Mouse (Mus musculus): ENCODE measurements around the gene Stk31. TPM values are rescaled to one million over a fixed set of nuclear protein-coding genes. Genes with fewer than 3 reads are reported as not detected.
"Not testable (repeated sequence)": the region's sequence is repeated elsewhere in the genome, so short reads cannot be mapped to it uniquely, and the experiment has no call there.

Gene Stk31
- 1 to 10 TPM; 1.3 to 3.2 (median 2.1) TPM for total RNA-seq (2022)

GRCm38 (mm10) chr6:49395316-49395715 lies at the start of gene Stk31:
Gene Stk31 (plus strand): TSS chr6:49395604.
- peak in 1 of 2 experiments; percentile 20 for DNase-seq (ENCODE audit: low spot score in 2 of 2)

- no peak for DNase-seq (ENCODE audit: low spot score in 2 of 2)
These were observed 45.6 kb upstream of the Stk31 start for GRCm38 (mm10) chr6:49349826-49350225.

- DNase-seq (ENCODE audit: low spot score in 2 of 2): no peak
These were observed 40.8 kb upstream of the Stk31 start for GRCm38 (mm10) chr6:49354613-49355012.

GRCm38 (mm10) chr6:49355171-49355570 lies 40.2 kb upstream of the Stk31 start:
- DNase-seq (ENCODE audit: low spot score in 2 of 2): no peak

GRCm38 (mm10) chr6:49360420-49360819 lies 35.0 kb upstream of the Stk31 start:
- no peak for DNase-seq (ENCODE audit: low spot score in 2 of 2)

DNA sequence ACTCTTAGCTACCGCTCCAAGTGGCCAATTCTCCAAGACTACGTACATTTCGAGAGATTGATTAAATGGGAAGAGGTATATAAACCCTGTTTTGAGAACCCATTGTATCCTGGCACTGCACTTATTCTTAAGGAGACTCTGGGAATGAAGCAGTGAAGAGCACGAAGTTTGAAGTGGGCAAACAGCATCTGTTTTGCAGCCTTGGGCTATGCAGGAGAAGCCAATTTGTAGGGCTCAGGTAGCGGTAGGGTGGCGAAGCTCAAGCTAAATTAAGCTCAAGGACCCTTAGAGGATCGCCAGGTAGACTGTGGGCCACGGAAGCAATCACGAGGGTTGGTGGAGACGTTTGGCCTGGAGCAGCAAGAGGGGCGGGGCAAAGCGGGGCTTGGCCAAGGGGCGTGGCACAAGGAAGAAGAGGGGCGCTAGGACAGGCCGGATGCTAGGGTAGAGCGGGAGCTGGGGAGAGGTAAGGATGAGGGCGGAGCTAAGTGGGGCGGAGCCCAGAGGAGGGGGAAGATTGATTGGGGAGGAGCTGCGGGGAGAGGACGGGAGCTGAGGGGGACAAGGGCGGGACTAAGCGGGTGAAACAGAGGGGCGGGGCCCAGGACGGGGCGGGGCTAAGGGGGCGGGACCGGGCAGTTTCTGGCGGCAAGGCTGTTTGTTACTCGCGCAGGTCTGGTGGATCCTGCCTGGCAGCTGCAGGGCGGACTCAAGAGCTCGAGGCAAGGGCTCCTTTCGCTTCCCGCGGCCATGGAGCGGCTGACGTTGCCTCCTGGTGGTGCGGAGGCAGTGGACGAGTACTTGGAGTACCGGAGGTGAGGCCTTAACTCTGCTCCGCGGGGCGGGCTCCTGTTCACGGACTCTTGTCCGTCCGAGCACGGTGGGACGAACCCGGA lies 28.0 kb upstream of the Stk31 start, which contains the start of gene Fam221a:
TSS of gene Fam221a (plus strand) at position 581 of the 896 bp plus-strand sequence.
- peak; percentile 40 to 66 for DNase-seq (ENCODE audit: low spot score in 2 of 2)

DNA sequence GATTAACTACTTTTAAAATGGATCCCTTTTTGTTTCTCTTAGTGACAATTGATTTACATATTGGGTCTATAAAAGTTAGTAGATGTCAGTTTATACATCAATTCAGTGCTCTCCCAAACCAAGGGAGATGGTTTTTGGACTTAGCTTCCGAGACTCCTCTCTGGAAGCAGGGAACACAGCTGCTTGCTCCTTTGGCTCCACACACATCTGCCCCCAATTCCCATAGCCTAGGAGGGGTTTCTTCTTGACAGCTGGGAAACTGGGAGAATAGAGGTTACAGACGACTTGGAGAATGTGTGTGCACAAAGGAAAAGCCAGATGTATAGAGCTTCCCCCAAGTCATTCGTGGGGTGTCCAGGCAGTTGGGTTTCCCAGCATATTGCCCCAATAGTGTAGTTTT lies 27.2 kb upstream of the Stk31 start:
- no peak for DNase-seq (ENCODE audit: low spot score in 2 of 2)

DNA sequence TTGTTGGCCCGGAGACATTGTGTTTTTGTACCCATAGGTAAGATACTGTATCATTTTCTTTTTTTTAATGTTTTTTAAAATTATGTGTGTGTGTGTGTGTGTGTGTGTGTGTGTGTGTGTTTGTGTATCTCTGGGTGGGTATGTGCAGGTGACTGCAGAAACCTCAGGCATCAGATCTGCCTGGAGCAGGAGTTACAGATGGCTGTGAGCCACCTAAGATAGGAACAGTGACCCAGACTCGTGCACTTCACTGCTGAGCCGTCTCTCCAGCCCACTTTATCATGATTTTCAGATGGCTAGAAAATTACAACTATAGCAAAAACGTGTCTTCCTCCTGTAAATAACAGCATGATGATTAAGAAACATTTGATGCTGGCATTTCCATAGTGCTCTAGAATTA lies 22.7 kb upstream of the Stk31 start:
- no peak for DNase-seq (ENCODE audit: low spot score in 2 of 2)

- DNase-seq (ENCODE audit: low spot score in 2 of 2): no peak
These were observed 21.5 kb upstream of the Stk31 start for GRCm38 (mm10) chr6:49373943-49374342.

DNA sequence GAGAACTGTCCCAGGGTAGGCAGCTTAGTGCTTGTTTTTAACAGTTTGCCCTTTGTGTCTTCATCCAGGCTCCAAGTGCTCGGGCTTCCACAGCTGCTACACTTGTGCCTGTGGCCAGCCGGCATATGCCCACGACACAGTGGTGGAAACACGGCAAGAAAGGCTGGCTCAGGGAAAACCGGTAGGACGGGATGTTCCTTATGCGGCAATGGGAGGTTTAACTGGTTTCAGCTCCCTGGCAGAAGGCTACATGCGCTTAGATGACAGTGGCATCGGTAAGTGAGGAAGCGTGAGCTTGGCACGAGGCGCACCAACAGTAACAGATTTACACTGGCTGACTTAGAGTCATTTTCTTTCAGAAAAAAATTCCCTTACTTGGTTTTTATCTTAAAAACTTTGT lies 17.1 kb upstream of the Stk31 start:
- DNase-seq (ENCODE audit: low spot score in 2 of 2): no peak

DNA sequence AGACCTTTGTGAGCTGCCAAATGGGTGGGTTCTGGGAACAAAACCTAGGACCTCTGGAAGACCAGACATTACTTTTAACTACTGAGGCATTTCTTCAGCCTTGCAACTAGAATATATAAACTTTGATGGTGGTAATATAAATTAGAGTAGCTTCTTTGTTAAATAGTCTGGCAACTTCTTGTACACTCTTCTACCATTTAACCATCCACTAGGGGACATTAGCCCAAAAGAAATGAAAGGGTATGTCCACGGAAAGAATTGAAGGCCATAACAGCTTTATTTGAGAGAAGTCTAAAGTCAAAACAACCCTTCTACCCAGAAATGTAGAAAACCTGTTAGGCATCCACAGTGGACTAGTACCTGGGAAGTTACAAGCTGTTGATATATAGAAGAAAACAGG lies 1.1 kb upstream of the Stk31 start:
- no peak for DNase-seq (ENCODE audit: low spot score in 2 of 2)

- DNase-seq (ENCODE audit: low spot score in 2 of 2): no peak
These were observed 2.1 kb downstream of the Stk31 start for GRCm38 (mm10) chr6:49397466-49397865.

GRCm38 (mm10) chr6:49398365-49398764 lies 3.0 kb downstream of the Stk31 start:
- no peak for DNase-seq (ENCODE audit: low spot score in 2 of 2)

GRCm38 (mm10) chr6:49410830-49411229 lies 15.4 kb downstream of the Stk31 start:
- DNase-seq (ENCODE audit: low spot score in 2 of 2): no peak

DNA sequence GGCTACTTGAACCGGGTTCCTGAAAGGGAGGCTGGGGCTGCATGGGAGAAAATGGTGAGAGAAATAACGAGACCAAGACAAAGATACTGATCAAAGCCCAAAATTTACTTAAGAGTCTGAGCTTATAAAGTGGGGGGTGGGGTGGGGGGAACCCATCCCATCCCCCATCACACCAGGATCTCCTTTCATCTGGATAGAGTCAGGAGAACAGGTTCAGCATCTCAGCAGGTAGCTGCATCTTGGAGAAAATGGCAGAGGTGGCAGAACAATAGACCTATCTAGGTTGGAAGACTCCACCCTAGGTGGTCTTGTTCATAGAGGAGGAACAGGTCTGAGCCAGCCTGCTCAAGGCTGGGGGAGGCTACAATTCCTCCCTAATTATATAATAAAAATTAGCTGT lies 17.6 kb downstream of the Stk31 start:
- not testable (repeated sequence) for DNase-seq (ENCODE audit: low spot score in 2 of 2)

DNA sequence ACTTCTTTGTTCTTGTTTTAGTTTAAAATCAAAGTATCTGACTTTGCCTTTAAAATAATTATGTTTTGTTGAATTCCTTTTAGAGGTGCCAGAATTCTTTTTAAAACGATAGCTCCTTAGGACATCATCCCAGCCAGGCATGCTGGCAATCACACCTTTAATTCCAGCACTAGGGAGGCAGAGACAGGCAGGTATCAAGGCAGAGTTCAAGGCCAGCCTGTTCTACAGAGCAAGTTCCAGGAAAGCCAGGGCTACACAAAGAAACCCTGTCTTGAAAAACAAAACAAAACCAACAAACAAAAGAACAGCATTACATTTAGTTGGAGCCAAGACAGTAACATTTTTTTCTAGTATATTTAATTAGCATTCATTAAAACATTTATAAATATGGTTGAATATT lies 20.6 kb downstream of the Stk31 start:
- DNase-seq (ENCODE audit: low spot score in 2 of 2): no peak

GRCm38 (mm10) chr6:49437306-49437705 lies 41.9 kb downstream of the Stk31 start:
- DNase-seq (ENCODE audit: low spot score in 2 of 2): no peak

DNA sequence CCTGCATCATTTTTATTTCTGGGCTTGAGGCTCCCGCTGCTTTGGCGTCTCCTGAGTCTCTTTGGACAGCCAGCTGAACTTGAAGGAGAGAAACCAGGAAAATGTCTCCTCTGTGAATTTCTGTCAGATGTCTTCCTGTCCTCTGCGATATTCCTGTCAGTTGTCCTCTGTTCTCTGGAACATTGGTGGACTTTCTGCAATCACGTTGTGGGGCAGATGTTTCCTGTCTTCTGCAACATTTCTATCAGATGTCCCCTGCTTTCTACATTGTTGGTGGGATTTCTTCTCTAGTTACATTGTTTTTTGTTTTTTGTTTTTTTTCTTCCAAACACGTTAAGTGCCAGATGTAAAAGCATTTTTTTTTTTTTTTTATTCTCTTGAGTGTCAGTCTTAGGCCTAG lies 62.7 kb downstream of the Stk31 start:
- no peak for DNase-seq (ENCODE audit: low spot score in 2 of 2)

- no peak for DNase-seq (ENCODE audit: low spot score in 2 of 2)
These were observed 87.8 kb downstream of the Stk31 start for GRCm38 (mm10) chr6:49483205-49483604.

GRCm38 (mm10) chr6:49491526-49491925 lies 96.1 kb downstream of the Stk31 start:
- no peak for DNase-seq (ENCODE audit: low spot score in 2 of 2)

GRCm38 (mm10) chr6:49519053-49519452 lies 123.6 kb downstream of the Stk31 start:
- DNase-seq (ENCODE audit: low spot score in 2 of 2): peak in 1 of 2 experiments; percentile 56
